Mouse (Mus musculus): ENCODE results near the gene Trim14. TPM values are rescaled to one million over a fixed set of nuclear protein-coding genes. Genes with fewer than 3 reads are reported as not detected.

Trim14 gene
- total and polyA plus RNA-seq, 3 experiments = 11.6 to 35.4 (median 26.5) TPM

GRCm38 (mm10) chr4:46574024-46574753, 38.2 kb upstream of the Trim14 start (continued):
- no peak for TF ChIP-seq NRF1 (IDR thresholded peaks at IDR 0.05; ENCODE audit: low read depth, low read length)

GRCm38 (mm10) chr4:46572616-46573015, 36.7 kb upstream of the Trim14 start:
- H3K79me2 ChIP-seq (replicated peaks; ENCODE audit: control insufficient read depth, extremely low read depth, insufficient read depth, poor library complexity, severe bottlenecking) = peaks cover 59% of the 10 kb centered on the region
- no peak overlapping the region; the same call in 1 of the 2 replicates for H3K9ac ChIP-seq (ENCODE audit: insufficient read depth, low read depth)
- in situ Hi-C loops (cut with MboI; ENCODE audit: low pct_ligation_motif_present, low pct_unique_long_range_greater_than_20kb, low sequenced_read_pairs) (no loop called here), dilution Hi-C loops (cut with MboI; ENCODE audit: extremely low pct_ligation_motif_present, extremely low pct_unique_long_range_greater_than_20kb, low sequenced_read_pairs) (no loop called here)
- H3K36me3 ChIP-seq (replicated peaks in 1 of 2; ENCODE audit: control insufficient read depth in 1 of 2, insufficient read depth in 1 of 2, low read length in 1 of 2) = peaks cover 27 to 30% of the 10 kb centered on the region in 2 experiments
- peaks cover 39 to 50% of the 10 kb centered on the region in 2 experiments for H3K4me1 ChIP-seq (ENCODE audit: control insufficient read depth in 1 of 2, insufficient read depth in 2 of 2)
- H3K27me3 ChIP-seq (replicated peaks) = no peaks in the 10 kb centered on the region
- H3K9me3 ChIP-seq (replicated peaks; ENCODE audit: low read length) = peaks cover 5% of the 10 kb centered on the region
- DNase-seq (ENCODE audit: extremely low read depth) = no peak
- H3K27ac ChIP-seq (ENCODE audit: insufficient read depth, low read depth) = peak overlapping the region; percentile 38
- TF ChIP-seq RAD21 (IDR thresholded peaks at IDR 0.05; ENCODE audit: low read depth, low read length) (no peak), SMC3 (IDR thresholded peaks at IDR 0.05; ENCODE audit: low read depth, low read length) (no peak)
- H3K4me2 ChIP-seq (ENCODE audit: insufficient read depth, low read depth, poor library complexity, severe bottlenecking) = no peak overlapping the region
- H3K4me3 ChIP-seq (replicated peaks in 1 of 3; ENCODE audit: low read depth in 2 of 3, low read length in 2 of 3, poor library complexity in 1 of 3) = no peak overlapping the region

- Histone ChIP-seq H3K79me2 (replicated peaks; ENCODE audit: control insufficient read depth, extremely low read depth, insufficient read depth, poor library complexity, severe bottlenecking) (peaks cover 64% of the 10 kb centered on the region), H3K4me1 (ENCODE audit: control insufficient read depth in 1 of 2, insufficient read depth in 2 of 2) (peaks cover 44 to 59% of the 10 kb centered on the region in 2 experiments), H3K36me3 (replicated peaks in 1 of 2; ENCODE audit: control insufficient read depth in 1 of 2, insufficient read depth in 1 of 2, low read length in 1 of 2) (peaks cover 27 to 30% of the 10 kb centered on the region in 2 experiments), H3K9me3 (replicated peaks; ENCODE audit: low read length) (peaks cover 5% of the 10 kb centered on the region), H3K27me3 (replicated peaks) (no peaks in the 10 kb centered on the region), H3K4me3 (replicated peaks in 1 of 3; ENCODE audit: low read depth in 2 of 3, low read length in 2 of 3, poor library complexity in 1 of 3) (no peak overlapping the region), H3K27ac (ENCODE audit: insufficient read depth, low read depth) (no peak overlapping the region), H3K9ac (ENCODE audit: insufficient read depth, low read depth) (no peak overlapping the region), H3K4me2 (ENCODE audit: insufficient read depth, low read depth, poor library complexity, severe bottlenecking) (no peak overlapping the region)
- dilution Hi-C loops (cut with MboI; ENCODE audit: extremely low pct_ligation_motif_present, extremely low pct_unique_long_range_greater_than_20kb, low sequenced_read_pairs) (no loop called here), in situ Hi-C loops (cut with MboI; ENCODE audit: low pct_ligation_motif_present, low pct_unique_long_range_greater_than_20kb, low sequenced_read_pairs) (no loop called here)
- TF ChIP-seq POLR2A (IDR thresholded peaks at IDR 0.05; ENCODE audit: low read depth, low read length) (no peak), SIN3A (IDR thresholded peaks at IDR 0.05; ENCODE audit: low read length) (no peak), ZKSCAN1 (IDR thresholded peaks at IDR 0.05; ENCODE audit: borderline replicate concordance, low read depth, low read length) (no peak), CHD1 (IDR thresholded peaks at IDR 0.05; ENCODE audit: low read depth, low read length) (no peak), TCF12 (IDR thresholded peaks at IDR 0.05; ENCODE audit: low read depth, low read length) (no peak), PAX5 (IDR thresholded peaks at IDR 0.05; ENCODE audit: low read length) (no peak), POLR2AphosphoS2 (IDR thresholded peaks at IDR 0.05; ENCODE audit: low read depth, low read length) (no peak), ZNF384 (IDR thresholded peaks at IDR 0.05; ENCODE audit: low read depth, low read length) (no peak), MXI1 (IDR thresholded peaks at IDR 0.05; ENCODE audit: low read depth, low read length) (no peak), RAD21 (IDR thresholded peaks at IDR 0.05; ENCODE audit: low read depth, low read length) (no peak)
- no peak for DNase-seq (ENCODE audit: extremely low read depth)
Observed at GRCm38 (mm10) chr4:46571744-46572143, 35.8 kb upstream of the Trim14 start.

All from CH12.LX (cell line).